Mouse (Mus musculus) urinary bladder, postnatal 10 days (tissue): ENCODE measurements around the gene Fndc7.
"Not testable (repeated sequence)": the region's sequence is repeated elsewhere in the genome, so short reads cannot be mapped to it uniquely, and the experiment has no call there.

Source experiments
- DNase-seq: peaks from one replicate; pipeline ENCODE4 v3.0.0; 2022; ENCODE audit warnings: low spot score

Fndc7 gene

DNA sequence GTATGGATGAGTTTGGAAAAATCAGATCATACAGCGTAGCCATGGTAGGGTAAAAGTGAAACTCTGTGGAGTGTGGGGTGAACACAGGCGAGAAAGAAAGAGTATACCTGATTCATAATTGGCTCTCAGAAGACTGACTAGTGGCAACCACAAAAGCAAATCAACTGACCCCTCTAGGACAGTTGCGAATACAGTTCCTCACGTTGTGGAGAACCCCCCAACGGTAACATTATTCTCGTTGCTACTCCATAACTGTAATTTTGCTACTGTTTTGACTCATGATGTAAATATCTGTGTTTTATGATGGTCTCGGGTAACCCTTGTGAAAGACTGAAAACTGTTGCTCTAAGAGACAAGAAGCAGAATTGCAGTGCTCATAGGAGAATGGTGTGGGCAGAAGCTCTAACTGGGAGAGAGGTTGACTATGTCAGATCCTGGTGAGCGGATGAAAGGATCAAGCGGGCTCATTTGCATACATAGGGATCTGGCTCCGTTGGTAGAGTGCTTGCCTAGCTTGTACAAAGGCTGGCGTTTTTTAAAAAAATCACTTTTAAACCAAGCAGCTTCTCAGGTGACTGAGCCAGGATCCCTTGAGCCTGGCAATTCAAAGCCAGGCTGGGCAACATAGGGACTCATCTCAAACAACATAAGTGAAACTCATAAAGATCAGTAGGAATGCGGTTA is 2.7 kb downstream of the Fndc7 start:
- DNase-seq, result no peak

DNA sequence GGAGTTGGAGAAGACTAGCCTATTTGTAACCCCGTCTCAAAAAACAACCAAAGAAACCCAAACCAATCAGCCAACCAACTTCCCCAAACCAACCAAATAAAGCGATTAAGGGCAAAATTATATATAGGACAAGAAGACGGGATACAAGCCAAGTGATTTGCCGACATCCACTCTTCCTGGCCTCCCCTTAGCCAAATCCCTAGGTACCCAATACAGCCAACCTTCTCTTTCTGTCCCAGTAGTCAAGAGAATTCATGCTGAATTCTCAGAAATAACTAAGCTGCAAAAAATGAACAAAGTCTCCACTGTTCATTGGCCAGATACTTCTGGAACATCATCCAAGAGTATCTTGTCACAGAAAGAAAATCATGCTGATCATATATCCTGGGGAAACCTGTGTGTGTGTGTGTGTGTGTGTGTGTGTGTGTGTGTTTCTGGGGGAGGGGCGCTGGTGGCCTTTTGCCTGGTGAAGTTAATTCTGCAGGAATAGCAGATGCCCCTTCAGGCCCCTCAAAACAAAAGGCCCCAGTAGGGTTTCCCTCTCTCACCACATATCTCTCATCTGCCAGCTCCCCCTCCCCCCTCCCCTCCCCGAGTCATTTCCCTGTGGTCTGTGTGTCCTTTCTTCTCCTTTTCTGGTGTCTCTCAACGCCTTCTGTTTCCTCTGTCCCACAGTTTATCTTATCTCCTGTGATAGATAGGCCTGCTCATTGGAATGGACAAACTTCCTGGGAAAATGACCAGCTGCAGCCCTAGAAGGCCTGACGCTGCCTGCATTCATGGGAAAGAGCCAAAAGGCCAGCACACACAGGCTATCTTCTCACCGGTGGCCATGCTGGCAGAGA is 3.9 kb downstream of the Fndc7 start:
- no peak for DNase-seq

DNA sequence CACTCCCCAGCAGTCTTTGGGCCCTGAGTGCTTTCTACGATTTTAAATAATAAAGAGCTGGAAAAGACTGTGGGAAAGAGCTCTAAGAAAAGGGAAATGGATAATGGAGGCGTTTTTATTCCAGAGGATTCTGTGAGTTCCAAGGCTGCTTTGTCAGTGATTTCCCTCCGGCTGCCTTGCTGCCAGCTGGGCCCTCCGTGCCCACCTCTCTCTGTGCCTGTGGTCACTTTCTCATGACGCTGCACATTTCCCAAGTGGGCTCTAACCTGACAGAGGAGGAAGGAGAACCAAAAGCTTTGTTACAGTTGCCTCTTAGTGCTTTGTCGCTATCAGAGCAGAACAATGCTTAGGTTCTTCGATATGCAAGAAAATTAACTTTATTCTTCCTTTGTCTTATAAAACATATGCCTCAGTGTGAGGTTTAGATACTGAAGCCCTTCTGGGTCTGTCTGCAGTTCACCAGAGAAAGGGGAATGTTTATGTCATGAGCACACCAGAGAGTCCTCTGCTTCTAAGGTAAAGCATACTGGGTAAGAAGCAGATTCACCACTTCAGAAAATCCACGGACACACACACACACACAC is 5.0 kb downstream of the Fndc7 start:
- no peak for DNase-seq

DNA sequence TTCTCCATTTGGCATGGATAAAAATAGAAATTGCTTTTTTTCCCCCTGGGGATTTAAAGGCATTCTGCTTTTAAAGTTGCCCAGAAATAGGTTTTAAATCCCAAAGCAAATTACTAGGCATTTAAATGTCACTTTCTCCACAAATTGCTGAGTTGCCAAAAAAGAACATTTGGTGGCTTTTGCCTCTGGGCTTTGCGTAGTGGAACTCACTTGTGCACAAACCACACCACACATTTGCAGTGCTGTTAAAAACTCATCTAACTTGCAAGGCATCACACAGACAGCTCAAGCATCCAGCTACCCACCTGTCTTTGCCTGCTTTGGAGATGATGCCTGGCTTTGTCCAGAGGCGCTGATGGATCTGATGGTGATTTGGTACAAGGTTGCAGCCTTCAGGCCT is 6.7 kb downstream of the Fndc7 start:
- DNase-seq, result no peak

DNA sequence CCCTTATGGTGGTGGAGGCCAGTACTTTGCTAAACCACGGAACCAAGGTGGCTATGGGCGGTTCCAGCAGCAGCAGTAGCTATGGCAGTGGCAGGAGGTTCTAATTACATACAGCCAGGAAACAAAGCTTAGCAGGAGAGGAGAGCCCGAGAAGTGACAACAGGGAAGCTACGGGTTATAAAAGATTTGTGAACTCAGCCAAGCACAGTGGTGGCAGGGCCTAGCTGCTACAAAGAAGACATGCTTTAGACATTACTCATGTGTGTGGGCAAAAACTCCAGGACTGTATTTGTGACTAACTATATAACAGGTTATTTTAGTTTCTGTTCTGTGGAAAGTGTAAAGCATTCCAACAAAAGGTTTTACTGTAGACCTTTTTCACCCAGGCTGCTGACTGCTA is 7.9 kb downstream of the Fndc7 start:
- not testable (repeated sequence) for DNase-seq

DNA sequence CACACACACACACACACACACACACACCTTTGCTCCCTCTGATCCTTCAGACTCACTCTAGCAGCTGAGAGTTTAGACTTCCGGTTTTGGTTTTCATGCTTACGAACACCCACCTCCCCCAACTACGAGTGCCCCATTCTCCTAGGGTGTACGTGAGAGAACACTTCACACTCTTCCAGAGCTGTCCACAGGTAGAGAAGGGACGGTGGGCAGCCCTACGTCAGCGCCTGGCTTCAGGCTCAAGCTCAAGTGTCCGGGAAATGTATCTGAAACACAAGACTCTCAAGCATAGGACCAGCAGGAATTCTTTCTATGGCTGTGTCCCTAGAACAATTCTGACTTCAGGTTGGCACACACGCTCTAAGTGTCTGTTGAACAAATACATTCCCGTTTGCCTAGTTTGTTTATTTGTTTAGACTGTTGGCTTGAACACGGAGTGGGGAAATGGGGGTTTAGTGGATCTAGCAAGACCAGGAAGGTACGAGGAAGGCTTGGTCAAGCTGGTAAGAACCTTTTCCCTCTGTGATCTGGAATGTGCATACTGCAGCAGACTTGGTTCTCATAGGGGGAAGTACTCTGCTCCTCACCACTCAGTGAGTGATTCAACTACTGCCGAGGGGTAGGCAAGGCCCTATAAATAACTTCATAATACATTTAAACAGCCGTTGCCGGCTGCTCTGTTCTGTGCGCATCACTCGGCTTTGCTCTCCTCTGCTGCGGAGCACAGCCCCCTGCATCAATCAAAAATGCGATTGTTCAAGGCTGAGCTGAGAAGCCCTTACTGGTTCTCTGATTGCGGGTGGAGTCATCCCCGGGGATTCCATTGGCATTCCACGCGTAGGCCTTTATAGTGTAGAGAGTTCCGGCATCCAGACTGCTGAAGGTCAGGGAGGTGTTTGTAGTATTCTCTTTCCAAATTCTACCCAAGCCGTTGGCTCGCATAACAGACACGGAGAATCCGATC is 9.0 kb downstream of the Fndc7 start:
- DNase-seq, result no peak

DNA sequence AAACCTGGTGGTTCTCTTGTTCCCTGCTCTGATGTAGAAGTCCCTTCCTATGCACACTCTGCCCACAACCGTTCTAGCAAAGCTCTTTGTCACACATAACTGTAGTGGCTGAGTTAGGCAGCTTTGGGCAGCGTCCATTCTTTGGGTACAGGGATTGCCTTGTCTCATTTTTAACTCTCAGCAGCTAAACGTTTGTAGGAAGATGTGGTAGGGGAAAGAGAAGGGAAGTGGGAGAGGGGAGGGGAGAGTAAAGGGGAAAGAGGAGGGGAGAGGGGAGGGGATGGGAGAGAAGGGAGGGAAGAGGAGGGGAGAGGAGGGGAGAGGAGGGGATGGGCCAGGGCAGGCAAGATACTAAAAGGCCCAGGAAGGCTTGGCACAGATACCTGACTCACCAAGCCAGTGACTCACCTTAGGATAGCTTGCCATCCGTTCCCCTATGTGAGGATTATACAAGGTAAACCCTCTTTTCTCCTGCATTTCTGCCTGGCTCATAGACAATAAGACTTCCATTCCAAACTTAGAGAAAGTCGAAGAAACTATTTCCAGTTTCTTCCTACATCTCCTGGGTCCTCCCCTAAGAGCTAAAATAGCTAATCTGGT is 9.9 kb downstream of the Fndc7 start:
- DNase-seq, result no peak

DNA sequence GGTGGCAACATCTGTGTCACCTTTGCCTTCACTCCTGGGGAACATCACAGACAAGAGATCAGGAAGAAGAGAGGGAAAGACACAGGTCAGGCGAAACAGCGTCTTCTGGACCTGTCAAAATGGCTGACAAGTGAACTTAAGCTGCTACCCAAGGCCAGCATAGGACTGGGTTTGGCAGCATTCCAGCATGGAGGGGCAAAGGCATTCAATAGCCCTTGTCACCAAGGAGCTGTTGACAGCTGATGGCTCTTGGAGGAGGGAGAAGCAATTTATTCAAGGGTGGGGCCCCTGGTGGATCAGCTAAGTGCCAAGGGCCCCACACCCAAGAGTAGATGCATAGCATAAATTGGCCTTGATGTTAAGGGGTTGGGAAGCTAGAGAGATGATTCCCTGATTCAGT is 10.7 kb downstream of the Fndc7 start:
- no peak for DNase-seq

DNA sequence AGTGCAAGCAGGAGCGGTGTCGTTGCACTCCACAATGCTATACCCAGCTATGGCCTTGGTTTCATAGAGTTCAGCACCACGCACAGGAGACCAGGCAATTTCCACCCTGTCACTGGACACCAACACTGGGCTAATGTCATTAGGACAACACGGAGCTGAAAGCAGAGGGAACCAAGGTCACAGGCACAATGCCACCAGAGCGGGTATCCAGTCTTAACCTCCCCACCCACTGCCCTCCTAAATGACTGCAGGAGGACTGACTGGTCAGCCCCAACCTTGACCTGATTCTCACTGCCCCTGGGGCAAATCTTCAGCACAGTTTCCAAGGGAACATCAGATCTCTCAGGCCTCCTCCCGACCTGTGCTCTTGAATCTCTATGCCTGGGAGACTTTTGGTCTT is 19.2 kb downstream of the Fndc7 start:
- no peak for DNase-seq

DNA sequence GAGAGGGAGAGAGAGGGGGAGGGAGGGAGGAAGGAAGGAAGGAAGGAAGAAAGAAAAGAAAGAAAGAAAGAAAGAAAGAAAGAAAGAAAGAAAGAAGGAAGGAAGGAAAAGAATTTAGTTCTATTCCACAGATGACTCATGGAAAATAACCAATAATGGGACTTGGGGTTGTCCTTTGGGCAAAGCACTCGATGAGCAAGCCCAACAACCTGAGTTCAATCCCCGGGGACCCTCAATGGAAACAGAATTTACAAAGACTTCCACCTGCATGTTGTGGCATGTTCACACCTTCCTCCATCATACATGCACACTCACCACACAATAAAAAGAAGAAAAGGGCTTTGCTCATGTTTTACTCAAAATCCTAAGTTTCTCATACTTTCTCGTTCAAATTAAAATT is 22.4 kb downstream of the Fndc7 start:
- DNase-seq, result no peak

DNA sequence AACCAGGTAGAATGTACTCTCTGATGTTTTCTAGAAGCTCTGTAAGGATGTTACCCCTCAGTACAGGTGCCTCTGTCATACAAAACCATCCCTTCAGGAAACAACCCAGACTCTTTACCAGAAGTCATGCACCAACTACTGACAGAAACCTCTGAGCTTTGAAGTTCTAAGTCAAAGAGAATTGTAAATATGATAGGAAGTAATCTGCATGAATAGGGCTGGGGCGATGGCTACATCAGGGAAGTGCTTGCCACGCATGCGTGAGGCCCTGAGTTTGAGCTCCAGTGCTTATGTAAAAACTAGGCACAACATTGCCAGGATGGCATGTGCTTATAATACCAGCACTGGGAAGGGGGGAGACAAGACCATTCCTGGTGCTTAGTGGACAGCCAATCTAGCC is 24.1 kb downstream of the Fndc7 start:
- no peak for DNase-seq

DNA sequence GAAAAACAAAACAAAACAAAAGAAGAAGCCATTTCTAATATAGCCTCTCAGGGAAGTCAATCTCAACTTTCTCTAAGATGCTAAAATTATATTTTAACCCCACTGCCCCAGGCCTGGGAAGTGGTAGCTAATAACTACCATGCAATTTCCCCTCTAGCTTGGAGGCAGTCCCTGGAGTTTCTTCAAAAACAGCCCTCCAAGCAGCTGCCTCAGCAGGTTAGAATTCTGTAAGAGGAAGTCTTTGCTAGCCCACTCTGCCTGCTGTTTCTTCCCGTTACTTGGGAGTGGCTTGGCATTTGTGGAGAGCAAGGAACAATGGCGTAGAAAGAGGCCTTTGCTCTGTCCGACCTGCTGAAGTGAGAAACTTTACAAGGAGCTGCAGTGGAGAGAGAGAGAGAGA is 24.7 kb downstream of the Fndc7 start:
- DNase-seq, result no peak

DNA sequence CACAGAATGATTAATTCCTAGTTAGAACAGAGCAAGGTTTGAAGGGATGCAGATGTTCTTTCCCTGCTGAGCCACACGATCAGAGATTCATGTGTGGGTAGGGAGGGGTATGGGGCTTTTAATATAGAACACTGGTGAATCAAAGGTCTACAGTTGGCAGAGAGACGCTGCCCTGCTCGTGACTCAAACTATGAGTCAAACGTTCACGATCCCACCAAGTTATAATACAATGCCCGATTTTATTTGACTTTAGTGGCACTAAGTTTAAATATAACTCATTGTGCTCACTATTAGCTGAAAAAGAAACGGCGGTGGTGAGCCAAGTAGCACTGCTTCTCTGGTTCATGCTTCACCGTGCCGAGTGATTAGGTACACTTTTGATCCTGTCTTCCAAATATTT is 26.7 kb downstream of the Fndc7 start:
- no peak for DNase-seq

DNA sequence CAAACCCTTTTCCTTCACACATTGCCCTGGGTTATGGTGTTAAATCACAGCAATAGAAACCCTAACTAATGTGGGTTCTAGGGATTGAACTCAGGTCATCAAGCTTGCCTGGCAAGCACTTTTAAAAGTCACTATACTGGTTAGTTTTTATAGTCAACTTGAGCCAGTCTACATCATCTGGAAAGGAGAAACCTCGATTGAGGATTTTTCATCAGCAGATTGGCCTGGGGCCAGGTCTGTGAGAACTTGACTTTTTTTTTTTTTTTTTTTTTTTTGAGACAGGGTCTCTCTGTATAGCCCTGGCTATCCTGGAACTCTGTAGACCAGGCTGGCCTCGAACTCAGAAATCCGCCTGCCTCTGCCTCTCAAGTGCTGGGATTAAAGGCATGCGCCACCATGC is 27.5 kb downstream of the Fndc7 start:
- DNase-seq, result not testable (repeated sequence)

DNA sequence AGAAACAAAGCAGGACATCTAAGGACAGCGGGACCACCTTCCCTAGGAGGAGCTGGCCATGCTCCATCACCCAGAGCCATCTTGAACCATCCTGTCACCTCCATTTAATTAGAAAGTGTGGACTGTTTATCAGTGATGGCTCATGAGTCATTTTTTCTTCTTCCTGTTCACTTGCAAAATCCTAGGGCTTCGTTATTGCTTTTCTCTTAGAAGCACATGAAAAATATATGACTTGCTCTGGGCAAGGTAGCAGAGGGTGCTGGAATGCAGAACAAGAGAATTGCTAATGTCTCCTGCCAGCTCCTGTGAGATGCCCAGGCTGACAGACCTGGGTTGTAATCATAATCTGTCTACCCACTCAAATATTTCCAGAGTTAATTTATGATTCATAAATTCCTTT is 29.0 kb downstream of the Fndc7 start:
- no peak for DNase-seq

DNA sequence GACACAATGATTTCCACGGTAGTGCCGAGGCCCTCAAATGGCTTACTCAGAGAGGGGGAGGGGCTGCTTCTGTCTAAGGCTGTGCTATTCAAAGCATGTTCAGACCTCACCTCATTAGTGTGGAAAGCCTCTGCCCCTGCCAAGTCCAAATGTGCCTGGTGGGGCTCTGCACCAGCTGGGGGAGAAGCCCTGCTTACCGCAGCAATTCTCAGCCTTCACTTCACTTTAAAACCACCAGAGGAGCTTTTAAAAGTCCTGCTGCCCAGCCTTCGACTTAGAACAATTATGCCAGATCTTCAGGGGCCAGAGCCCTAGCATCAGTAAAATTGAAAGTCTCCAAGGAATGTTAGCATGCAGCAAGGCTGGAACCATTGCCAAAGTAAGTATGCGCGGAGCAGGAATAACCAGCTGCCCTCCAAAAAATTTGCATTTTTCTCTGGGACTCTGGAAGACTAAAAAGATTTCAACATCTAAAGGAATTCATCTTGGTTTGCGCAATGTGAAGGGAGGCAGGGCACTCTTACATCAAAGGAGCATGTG is 31.5 kb downstream of the Fndc7 start:
- DNase-seq, result no peak

DNA sequence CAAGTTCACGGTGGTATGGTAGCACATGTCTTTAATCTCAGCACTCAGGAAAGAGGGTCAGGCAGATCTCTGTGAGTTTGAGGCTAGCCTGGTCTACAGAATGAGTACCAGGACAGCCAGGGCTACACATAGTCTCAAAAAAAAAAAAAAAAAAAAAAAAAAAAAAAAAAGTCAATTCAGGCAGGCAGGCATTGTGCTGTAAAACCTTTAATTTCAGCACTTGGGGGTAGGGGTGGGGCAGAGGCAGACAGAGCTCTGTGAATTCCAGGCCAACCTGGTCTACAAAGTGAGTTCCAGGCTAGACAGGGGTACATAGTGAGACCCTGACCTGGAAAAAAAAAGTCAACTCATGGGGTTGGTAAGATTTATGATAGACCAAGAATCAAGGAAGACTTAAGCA is 32.1 kb downstream of the Fndc7 start:
- DNase-seq, result no peak

DNA sequence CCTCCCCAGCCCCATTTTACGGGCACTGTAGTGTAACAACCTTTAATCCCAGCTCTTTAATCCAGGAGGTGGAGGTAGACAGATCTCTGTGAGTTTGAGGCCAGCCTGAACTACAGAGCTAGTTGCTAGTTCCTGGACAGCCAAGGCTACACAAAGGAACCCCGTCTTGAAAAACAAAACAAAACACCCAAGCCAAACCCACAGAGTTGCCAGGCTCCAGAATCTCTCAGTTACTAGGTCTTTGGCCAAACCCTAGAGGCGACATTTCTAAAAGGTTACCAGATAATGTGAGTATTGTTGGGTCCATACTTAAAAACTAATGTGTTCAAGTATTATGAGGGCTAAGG is 32.7 kb downstream of the Fndc7 start:
- no peak for DNase-seq

DNA sequence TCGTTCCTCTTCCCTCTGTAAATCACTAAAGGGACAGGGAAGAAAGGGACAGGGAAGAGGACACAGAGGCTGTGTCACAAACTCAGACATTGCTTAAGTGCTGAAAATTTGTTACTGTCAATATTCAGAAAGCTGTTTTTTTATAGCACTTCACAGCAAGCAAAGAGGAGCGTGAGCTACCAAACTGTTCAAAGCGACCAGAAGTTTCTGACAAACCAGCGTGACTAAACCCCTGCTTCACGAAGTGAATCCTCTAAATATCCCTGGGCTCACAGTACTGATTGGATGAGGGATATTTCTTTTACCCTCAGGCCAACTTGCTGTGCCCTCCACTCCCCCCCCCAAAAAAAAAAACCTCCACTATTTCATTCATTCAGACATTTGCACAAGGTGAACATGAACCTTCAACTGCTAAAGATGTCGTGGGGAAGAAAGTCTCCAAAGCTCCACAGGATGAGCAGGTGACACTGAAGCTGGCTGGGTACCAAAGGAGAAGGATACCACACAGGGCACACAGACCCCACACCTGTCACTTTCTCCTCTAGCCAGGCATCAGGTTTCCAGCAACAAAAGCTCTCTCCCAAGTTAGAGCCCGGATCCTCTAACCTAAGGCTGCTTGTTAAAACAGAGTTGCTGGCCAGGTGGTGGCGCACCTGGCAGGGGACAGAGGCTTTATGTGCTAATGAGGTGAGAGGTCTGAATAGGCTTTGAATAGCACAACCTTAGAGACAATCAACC is 33.3 kb downstream of the Fndc7 start:
- DNase-seq, result no peak

DNA sequence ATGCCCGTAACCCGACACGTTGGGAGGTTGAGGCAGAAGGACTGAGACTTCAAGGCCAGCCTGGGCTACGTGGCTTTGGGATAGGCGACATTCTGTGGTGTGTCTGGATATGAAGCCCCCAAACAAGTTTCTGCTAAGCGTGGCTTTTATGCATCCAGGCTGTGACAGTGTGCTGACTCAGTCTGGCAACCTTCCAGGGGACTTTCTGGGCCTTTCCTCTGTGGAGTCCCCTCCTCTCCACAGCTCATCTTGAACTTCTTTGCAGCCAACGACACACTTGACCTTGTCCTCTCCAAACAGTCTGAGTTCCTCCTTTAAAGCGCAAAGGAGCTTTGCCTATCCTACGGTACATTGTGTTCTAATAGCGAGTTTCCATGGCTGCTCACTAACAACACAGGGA is 33.9 kb downstream of the Fndc7 start:
- DNase-seq, result no peak

DNA sequence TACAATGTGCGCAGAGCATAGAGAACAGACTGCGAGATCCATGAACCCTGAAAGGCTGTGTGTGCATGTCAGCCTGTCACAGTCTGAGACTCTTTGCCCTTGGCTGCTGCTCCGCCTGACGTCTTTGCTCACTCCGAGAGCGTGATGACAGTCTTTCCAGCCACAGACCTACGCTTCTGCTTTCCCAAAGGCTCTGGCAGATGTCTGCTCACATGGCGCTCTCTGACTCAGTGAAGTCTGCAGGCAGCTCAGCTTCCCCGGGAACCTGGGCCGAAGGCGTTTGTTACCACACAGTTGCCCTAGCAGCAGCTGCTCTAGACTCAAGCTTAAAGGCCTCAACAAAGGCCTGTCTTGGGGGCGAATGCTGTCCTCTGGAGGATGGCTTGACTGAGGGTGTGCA is 34.4 kb downstream of the Fndc7 start:
- DNase-seq, result no peak
